Mouse (Mus musculus): ENCODE data around the gene Pdcd2l. TPM values are rescaled to one million over a fixed set of nuclear protein-coding genes. Genes with fewer than 3 reads are reported as not detected.

Gene Pdcd2l
- 76.9 and 84.3 TPM in 2 replicates for polyA plus RNA-seq (2015; fragmentation: Nextera tagmentation; extraction: Ambion mirVana)

GRCm38 (mm10) chr7:34196132-34197128, at the start of gene Pdcd2l:
Pdcd2l (minus strand) TSS chr7:34196661.
- Histone ChIP-seq H3K4me3 (ENCODE audit: low read depth, low read length) (peak within 1 kb of the TSS; percentile 97), H3K27ac (ENCODE audit: low read length) (peak within 1 kb of the TSS; percentile 74), H3K27me3 (ENCODE audit: control insufficient read depth, insufficient read depth, low read depth, low read length) (no peaks in the 10 kb centered on the region), H3K36me3 (ENCODE audit: control insufficient read depth, insufficient read depth, low read length) (peaks cover 18% of the 10 kb centered on the region), H3K9ac (ENCODE audit: low read depth, low read length) (peak within 1 kb of the TSS; percentile 92), H3K4me2 (ENCODE audit: low read length) (peak within 1 kb of the TSS; percentile 86), H3K4me1 (ENCODE audit: control insufficient read depth, insufficient read depth, low read length) (peaks cover 7% of the 10 kb centered on the region), H3K9me3 (replicated peaks; ENCODE audit: control insufficient read depth, low read length, poor library complexity, severe bottlenecking) (no peaks in the 10 kb centered on the region)
- 4% methylated on average over 68 of the region's 70 CpGs for WGBS
- ATAC-seq, result peak; percentile 92

- H3K4me1 ChIP-seq (ENCODE audit: control insufficient read depth, insufficient read depth, low read length), result no peaks in the 10 kb centered on the region
- WGBS, result 90% methylated on average over 11 of the region's 11 CpGs
- no peaks in the 10 kb centered on the region for H3K9me3 ChIP-seq (replicated peaks; ENCODE audit: control insufficient read depth, low read length, poor library complexity, severe bottlenecking)
- H3K27ac ChIP-seq (ENCODE audit: low read length), result no peak overlapping the region
- H3K9ac ChIP-seq (ENCODE audit: low read depth, low read length), result no peak overlapping the region
- ATAC-seq, result no peak
- peaks cover 39% of the 10 kb centered on the region for H3K36me3 ChIP-seq (ENCODE audit: control insufficient read depth, insufficient read depth, low read length)
- no peak overlapping the region for H3K4me2 ChIP-seq (ENCODE audit: low read length)
- no peak overlapping the region for H3K4me3 ChIP-seq (ENCODE audit: low read depth, low read length)
- no peaks in the 10 kb centered on the region for H3K27me3 ChIP-seq (ENCODE audit: control insufficient read depth, insufficient read depth, low read depth, low read length)
Measured at GRCm38 (mm10) chr7:34242176-34242575, 45.7 kb upstream of the Pdcd2l start.

GRCm38 (mm10) chr7:34238086-34238485, 41.6 kb upstream of the Pdcd2l start:
- Histone ChIP-seq H3K4me1 (ENCODE audit: control insufficient read depth, insufficient read depth, low read length) (peaks cover 11% of the 10 kb centered on the region), H3K27me3 (ENCODE audit: control insufficient read depth, insufficient read depth, low read depth, low read length) (no peaks in the 10 kb centered on the region), H3K9me3 (replicated peaks; ENCODE audit: control insufficient read depth, low read length, poor library complexity, severe bottlenecking) (no peaks in the 10 kb centered on the region), H3K36me3 (ENCODE audit: control insufficient read depth, insufficient read depth, low read length) (peaks cover 29% of the 10 kb centered on the region), H3K4me2 (ENCODE audit: low read length) (no peak overlapping the region), H3K4me3 (ENCODE audit: low read depth, low read length) (no peak overlapping the region), H3K9ac (ENCODE audit: low read depth, low read length) (no peak overlapping the region), H3K27ac (ENCODE audit: low read length) (no peak overlapping the region)
- no peak for ATAC-seq
- 86% methylated on average over 5 of the region's 5 CpGs for WGBS

- Histone ChIP-seq H3K27me3 (ENCODE audit: control insufficient read depth, insufficient read depth, low read depth, low read length) (no peaks in the 10 kb centered on the region), H3K36me3 (ENCODE audit: control insufficient read depth, insufficient read depth, low read length) (peaks cover 26% of the 10 kb centered on the region), H3K27ac (ENCODE audit: low read length) (no peak overlapping the region), H3K4me2 (ENCODE audit: low read length) (no peak overlapping the region), H3K9me3 (replicated peaks; ENCODE audit: control insufficient read depth, low read length, poor library complexity, severe bottlenecking) (no peaks in the 10 kb centered on the region), H3K9ac (ENCODE audit: low read depth, low read length) (no peak overlapping the region), H3K4me1 (ENCODE audit: control insufficient read depth, insufficient read depth, low read length) (peaks cover 11% of the 10 kb centered on the region), H3K4me3 (ENCODE audit: low read depth, low read length) (no peak overlapping the region)
- WGBS, result 88% methylated on average over 5 of the region's 5 CpGs
- ATAC-seq, result no peak
Measured at GRCm38 (mm10) chr7:34235602-34236001, 39.1 kb upstream of the Pdcd2l start.

GRCm38 (mm10) chr7:34234610-34235561, 38.4 kb upstream of the Pdcd2l start:
- peak overlapping the region; percentile 43 for H3K4me3 ChIP-seq (ENCODE audit: low read depth, low read length)
- H3K9ac ChIP-seq (ENCODE audit: low read depth, low read length), result peak overlapping the region; percentile 60
- peaks cover 26% of the 10 kb centered on the region for H3K36me3 ChIP-seq (ENCODE audit: control insufficient read depth, insufficient read depth, low read length)
- H3K4me1 ChIP-seq (ENCODE audit: control insufficient read depth, insufficient read depth, low read length), result peaks cover 13% of the 10 kb centered on the region
- peak; percentile 8; the same call in 1 of the 2 replicates for ATAC-seq
- no peaks in the 10 kb centered on the region for H3K9me3 ChIP-seq (replicated peaks; ENCODE audit: control insufficient read depth, low read length, poor library complexity, severe bottlenecking)
- peak overlapping the region; percentile 72 for H3K4me2 ChIP-seq (ENCODE audit: low read length)
- H3K27ac ChIP-seq (ENCODE audit: low read length), result peak overlapping the region; percentile 94
- WGBS, result 3% methylated on average over 17 of the region's 17 CpGs
- H3K27me3 ChIP-seq (ENCODE audit: control insufficient read depth, insufficient read depth, low read depth, low read length), result no peaks in the 10 kb centered on the region

GRCm38 (mm10) chr7:34233909-34234609, 37.6 kb upstream of the Pdcd2l start:
- H3K4me2 ChIP-seq (ENCODE audit: low read length), result peak overlapping the region; percentile 72
- H3K4me1 ChIP-seq (ENCODE audit: control insufficient read depth, insufficient read depth, low read length), result peaks cover 16% of the 10 kb centered on the region
- H3K27ac ChIP-seq (ENCODE audit: low read length), result peak overlapping the region; percentile 94
- no peaks in the 10 kb centered on the region for H3K27me3 ChIP-seq (ENCODE audit: control insufficient read depth, insufficient read depth, low read depth, low read length)
- peaks cover 19% of the 10 kb centered on the region for H3K36me3 ChIP-seq (ENCODE audit: control insufficient read depth, insufficient read depth, low read length)
- peak overlapping the region; percentile 43 for H3K4me3 ChIP-seq (ENCODE audit: low read depth, low read length)
- H3K9me3 ChIP-seq (replicated peaks; ENCODE audit: control insufficient read depth, low read length, poor library complexity, severe bottlenecking), result no peaks in the 10 kb centered on the region
- peak; percentile 97 for ATAC-seq
- H3K9ac ChIP-seq (ENCODE audit: low read depth, low read length), result peak overlapping the region; percentile 67
- under 1% methylated on average over 46 of the region's 46 CpGs for WGBS

- Histone ChIP-seq H3K9me3 (replicated peaks; ENCODE audit: control insufficient read depth, low read length, poor library complexity, severe bottlenecking) (no peaks in the 10 kb centered on the region), H3K4me2 (ENCODE audit: low read length) (peak overlapping the region; percentile 72), H3K36me3 (ENCODE audit: control insufficient read depth, insufficient read depth, low read length) (peaks cover 13% of the 10 kb centered on the region), H3K9ac (ENCODE audit: low read depth, low read length) (peak overlapping the region; percentile 67), H3K27ac (ENCODE audit: low read length) (peak overlapping the region; percentile 94), H3K27me3 (ENCODE audit: control insufficient read depth, insufficient read depth, low read depth, low read length) (no peaks in the 10 kb centered on the region), H3K4me1 (ENCODE audit: control insufficient read depth, insufficient read depth, low read length) (peaks cover 25% of the 10 kb centered on the region), H3K4me3 (ENCODE audit: low read depth, low read length) (peak overlapping the region; percentile 43)
- 0 out of 2 replicates have a peak, but pooled peaks have one; percentile 0 for ATAC-seq
- WGBS, result 42% methylated on average over 7 of the region's 7 CpGs
Measured at GRCm38 (mm10) chr7:34232785-34233725, 36.6 kb upstream of the Pdcd2l start.
